Mouse (Mus musculus) heart, embryonic 11.5 days (tissue): ENCODE results near the gene Nfatc2. TPM values are rescaled to one million over a fixed set of nuclear protein-coding genes. Genes with fewer than 3 reads are reported as not detected.

Experiments used
- ATAC-seq: fragments of 200-750 bp; cut with Nextera tagmentation; replicated peaks from 2 replicates; pipeline ENCODE4 v1.8.0; 2017; ENCODE audit warnings: moderate library complexity; ENCODE audit not compliant: insufficient number of reproducible peaks, low FRiP score, low TSS enrichment
- H3K27ac ChIP-seq: fragments of 300-500 bp; sonication (generic); 2 replicates; pipeline ENCODE4 v1.5.1; 2014; ENCODE audit warnings: mild to moderate bottlenecking, low read depth, low read length
- H3K27me3 ChIP-seq: fragments of 300-500 bp; sonication (generic); 2 replicates; pipeline ENCODE4 v1.6.1; 2014; ENCODE audit warnings: mild to moderate bottlenecking, low read length, mixed read lengths; ENCODE audit not compliant: control insufficient read depth, insufficient read depth
- H3K36me3 ChIP-seq: fragments of 300-500 bp; sonication (generic); 2 replicates; pipeline ENCODE4 v1.6.1; 2014; ENCODE audit warnings: mild to moderate bottlenecking, low read length, moderate library complexity, mixed read lengths; ENCODE audit not compliant: control insufficient read depth, insufficient read depth
- H3K4me1 ChIP-seq: fragments of 300-500 bp; sonication (generic); 2 replicates; pipeline ENCODE4 v1.6.1; 2014; ENCODE audit warnings: low read length; ENCODE audit not compliant: control insufficient read depth, insufficient read depth
- H3K4me2 ChIP-seq: fragments of 300-500 bp; sonication (generic); 2 replicates; pipeline ENCODE4 v1.6.1; 2014; ENCODE audit warnings: mild to moderate bottlenecking, moderate library complexity
- H3K4me3 ChIP-seq: fragments of 300-500 bp; sonication (generic); 2 replicates; pipeline ENCODE4 v1.5.1; 2014; ENCODE audit warnings: low read depth, low read length
- H3K9ac ChIP-seq: fragments of 300-500 bp; sonication (generic); 2 replicates; pipeline ENCODE4 v1.6.1; 2014; ENCODE audit warnings: mild to moderate bottlenecking, low read depth, low read length, moderate library complexity
- H3K9me3 ChIP-seq: fragments of 300-500 bp; sonication (generic); replicated peaks from 2 replicates; pipeline ENCODE4 v1.6.1; 2016; ENCODE audit warnings: low read length; ENCODE audit not compliant: control insufficient read depth
- WGBS: fragments of 180-500 bp; shearing (Covaris S2); extraction: QIAGEN DNeasy Blood & Tissue Kit; methylation state at CpG from one replicate; pipeline ENCODE4 v1.1.7; 2014; ENCODE audit not compliant: insufficient replicate concordance; 5-methylcytosine and 5-hydroxymethylcytosine counted together
- polyA plus RNA-seq: library from polyadenylated mRNA; unstranded; fragments of >200 nt; fragmentation: Nextera tagmentation; extraction: Ambion mirVana; gene quantifications from 2 replicates; pipeline ENCODE4 v1.2.1, GENCODE M21; 2014

The Nfatc2 gene
- polyA plus RNA-seq, 1 experiment from 2014 or later = 4.2 TPM

- ATAC-seq = no peak
- H3K9ac ChIP-seq = no peak overlapping the region
- peaks cover 5% of the 10 kb centered on the region for H3K4me1 ChIP-seq
- 71% methylated on average over 7 of the region's 7 CpGs for WGBS
- H3K27me3 ChIP-seq = peaks cover 25% of the 10 kb centered on the region
- no peak overlapping the region for H3K4me2 ChIP-seq
- no peaks in the 10 kb centered on the region for H3K9me3 ChIP-seq
- no peak overlapping the region for H3K4me3 ChIP-seq
- H3K27ac ChIP-seq = no peak overlapping the region
- no peaks in the 10 kb centered on the region for H3K36me3 ChIP-seq
Observed at GRCm38 (mm10) chr2:168595693-168596092, 5.8 kb downstream of the Nfatc2 start.

- Histone ChIP-seq H3K36me3 (no peaks in the 10 kb centered on the region), H3K9ac (no peak overlapping the region), H3K27me3 (peaks cover 24% of the 10 kb centered on the region), H3K4me3 (no peak overlapping the region), H3K9me3 (no peaks in the 10 kb centered on the region), H3K4me2 (no peak overlapping the region), H3K27ac (no peak overlapping the region), H3K4me1 (peaks cover 22% of the 10 kb centered on the region)
- 74% methylated on average over 6 of the region's 6 CpGs for WGBS
- no peak for ATAC-seq
Observed at GRCm38 (mm10) chr2:168593676-168594075, 7.8 kb downstream of the Nfatc2 start.

- 85% methylated on average over 5 of the region's 5 CpGs for WGBS
- Histone ChIP-seq H3K4me1 (peaks cover 28% of the 10 kb centered on the region), H3K27ac (no peak overlapping the region), H3K4me2 (no peak overlapping the region), H3K27me3 (peaks cover 18% of the 10 kb centered on the region), H3K9me3 (no peaks in the 10 kb centered on the region), H3K4me3 (no peak overlapping the region), H3K9ac (no peak overlapping the region), H3K36me3 (no peaks in the 10 kb centered on the region)
- no peak for ATAC-seq
Observed at GRCm38 (mm10) chr2:168593004-168593403, 8.5 kb downstream of the Nfatc2 start.

- peaks cover 38% of the 10 kb centered on the region for H3K4me1 ChIP-seq
- no peaks in the 10 kb centered on the region for H3K9me3 ChIP-seq
- H3K27ac ChIP-seq = no peak overlapping the region
- H3K4me3 ChIP-seq = no peak overlapping the region
- H3K4me2 ChIP-seq = no peak overlapping the region
- no peak overlapping the region for H3K9ac ChIP-seq
- WGBS = 24% methylated on average over 2 of the region's 2 CpGs
- no peak for ATAC-seq
- peaks cover 16% of the 10 kb centered on the region for H3K27me3 ChIP-seq
- no peaks in the 10 kb centered on the region for H3K36me3 ChIP-seq
Observed at GRCm38 (mm10) chr2:168591076-168591475, 10.4 kb downstream of the Nfatc2 start.

GRCm38 (mm10) chr2:168590556-168590955 lies 10.9 kb downstream of the Nfatc2 start:
- no peak for ATAC-seq
- Histone ChIP-seq H3K4me2 (peak overlapping the region; percentile 69), H3K9me3 (no peaks in the 10 kb centered on the region), H3K27me3 (peaks cover 16% of the 10 kb centered on the region), H3K36me3 (no peaks in the 10 kb centered on the region), H3K27ac (no peak overlapping the region), H3K9ac (no peak overlapping the region), H3K4me3 (peak overlapping the region; percentile 53), H3K4me1 (peaks cover 39% of the 10 kb centered on the region)
- 23% methylated on average over 10 of the region's 10 CpGs for WGBS

GRCm38 (mm10) chr2:168590168-168590551 lies 11.3 kb downstream of the Nfatc2 start:
- peaks cover 41% of the 10 kb centered on the region for H3K4me1 ChIP-seq
- peak; percentile 79 for ATAC-seq
- peak overlapping the region; percentile 58 for H3K9ac ChIP-seq
- H3K36me3 ChIP-seq = no peaks in the 10 kb centered on the region
- peak overlapping the region; percentile 69 for H3K4me2 ChIP-seq
- WGBS = 1% methylated on average over 38 of the region's 38 CpGs
- peak overlapping the region; percentile 53 for H3K4me3 ChIP-seq
- H3K27ac ChIP-seq = no peak overlapping the region
- H3K9me3 ChIP-seq = no peaks in the 10 kb centered on the region
- peaks cover 16% of the 10 kb centered on the region for H3K27me3 ChIP-seq

- peaks cover 46% of the 10 kb centered on the region for H3K4me1 ChIP-seq
- ATAC-seq = 0 out of 2 replicates have a peak, but pooled peaks have one; percentile 36
- H3K4me2 ChIP-seq = peak overlapping the region; percentile 69
- H3K9me3 ChIP-seq = no peaks in the 10 kb centered on the region
- no peaks in the 10 kb centered on the region for H3K36me3 ChIP-seq
- peak overlapping the region; percentile 53 for H3K4me3 ChIP-seq
- peaks cover 16% of the 10 kb centered on the region for H3K27me3 ChIP-seq
- 0 out of 2 replicates have a peak overlapping the region, but pooled peaks have one; percentile 3 for H3K27ac ChIP-seq
- peak overlapping the region; percentile 58 for H3K9ac ChIP-seq
- 6% methylated on average over 21 of the region's 21 CpGs for WGBS
Observed at GRCm38 (mm10) chr2:168589368-168590167, 11.9 kb downstream of the Nfatc2 start.

- Histone ChIP-seq H3K9me3 (no peaks in the 10 kb centered on the region), H3K9ac (no peak overlapping the region; the same call in 1 of the 2 replicates), H3K27ac (0 out of 2 replicates have a peak overlapping the region, but pooled peaks have one; percentile 3), H3K27me3 (peaks cover 16% of the 10 kb centered on the region), H3K4me1 (peaks cover 52% of the 10 kb centered on the region), H3K36me3 (no peaks in the 10 kb centered on the region), H3K4me2 (peak overlapping the region; percentile 69), H3K4me3 (peak overlapping the region; percentile 53)
- ATAC-seq = no peak
- WGBS = 48% methylated on average over 11 of the region's 11 CpGs
Observed at GRCm38 (mm10) chr2:168588591-168589367, 12.7 kb downstream of the Nfatc2 start.
